Mouse (Mus musculus): ENCODE results near the gene Ccdc63. TPM values are rescaled to one million over a fixed set of nuclear protein-coding genes. Genes with fewer than 3 reads are reported as not detected.

Gene Ccdc63
- polyA plus RNA-seq, 1 experiment, result 0.07 TPM

DNA sequence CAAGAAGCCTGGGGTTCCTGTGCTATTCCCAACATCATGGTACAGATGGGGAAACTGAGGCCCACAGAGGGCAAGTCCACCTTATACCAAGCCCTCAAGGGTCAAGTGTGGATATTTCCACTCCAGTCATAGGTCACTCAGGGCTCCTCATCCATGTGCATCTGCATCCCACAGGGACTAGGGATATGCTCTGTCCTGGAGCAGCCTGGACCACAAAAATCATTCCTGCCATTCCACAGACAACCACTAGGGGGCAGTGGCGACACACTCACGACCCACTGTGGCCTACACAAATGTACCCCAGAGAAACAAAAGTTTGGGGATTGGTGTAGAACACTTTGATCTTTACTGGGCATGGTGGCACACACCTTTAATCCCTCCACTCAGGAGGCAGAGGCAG, 26.4 kb downstream of the Ccdc63 start:
- DNase-seq (ENCODE audit: low read depth), result peak; percentile 42
- TF ChIP-seq CTCF (IDR thresholded peaks at IDR 0.05; ENCODE audit: borderline replicate concordance, extremely low read depth, insufficient read depth, insufficient read length) (peak; percentile 87), POLR2A (IDR thresholded peaks at IDR 0.05; ENCODE audit: borderline replicate concordance, extremely low read depth, insufficient read depth, insufficient read length, poor library complexity, severe bottlenecking) (no peak)

DNA sequence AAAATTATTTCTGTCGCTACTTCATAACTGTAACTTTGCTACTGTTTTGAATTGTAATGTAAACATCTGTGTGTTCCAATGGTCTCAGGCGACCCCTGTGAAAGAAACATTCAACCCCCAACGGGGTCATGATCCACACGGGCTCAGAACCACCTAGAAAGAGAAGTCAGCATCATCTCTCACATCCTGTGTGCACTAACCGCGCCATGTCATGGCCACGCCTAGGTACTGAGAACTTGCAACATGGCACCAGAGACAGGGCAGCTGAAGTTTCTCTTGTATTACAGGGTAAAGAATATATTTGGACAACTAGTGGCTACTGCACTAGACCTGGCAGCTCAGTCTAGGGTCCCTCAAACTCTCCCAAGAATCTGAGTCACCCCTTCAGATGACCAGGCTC, 27.2 kb downstream of the Ccdc63 start:
- TF ChIP-seq CTCF (IDR thresholded peaks at IDR 0.05; ENCODE audit: borderline replicate concordance, extremely low read depth, insufficient read depth, insufficient read length) (no peak), POLR2A (IDR thresholded peaks at IDR 0.05; ENCODE audit: borderline replicate concordance, extremely low read depth, insufficient read depth, insufficient read length, poor library complexity, severe bottlenecking) (no peak)
- no peak for DNase-seq (ENCODE audit: low read depth)

DNA sequence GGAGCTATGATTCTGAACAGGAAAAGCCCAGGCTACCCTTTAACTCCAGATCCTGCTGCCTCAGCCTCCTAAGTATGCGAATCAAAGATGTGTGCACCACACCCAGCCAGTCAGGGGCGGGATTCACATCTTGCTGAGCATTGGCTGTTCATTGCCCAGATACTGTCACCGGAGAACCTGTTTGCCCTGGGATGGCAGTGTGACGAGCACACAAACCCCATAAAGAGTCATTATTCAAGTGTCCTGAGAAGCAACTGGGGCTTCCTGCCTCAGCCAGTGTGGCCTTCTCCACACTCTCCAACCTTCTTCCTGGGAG, 28.7 kb downstream of the Ccdc63 start:
- no peak for TF ChIP-seq POLR2A (IDR thresholded peaks at IDR 0.05; ENCODE audit: borderline replicate concordance, extremely low read depth, insufficient read depth, insufficient read length, poor library complexity, severe bottlenecking)
- TF ChIP-seq CTCF (IDR thresholded peaks at IDR 0.05; ENCODE audit: borderline replicate concordance, extremely low read depth, insufficient read depth, insufficient read length), result no peak
- DNase-seq (ENCODE audit: low read depth), result no peak

DNA sequence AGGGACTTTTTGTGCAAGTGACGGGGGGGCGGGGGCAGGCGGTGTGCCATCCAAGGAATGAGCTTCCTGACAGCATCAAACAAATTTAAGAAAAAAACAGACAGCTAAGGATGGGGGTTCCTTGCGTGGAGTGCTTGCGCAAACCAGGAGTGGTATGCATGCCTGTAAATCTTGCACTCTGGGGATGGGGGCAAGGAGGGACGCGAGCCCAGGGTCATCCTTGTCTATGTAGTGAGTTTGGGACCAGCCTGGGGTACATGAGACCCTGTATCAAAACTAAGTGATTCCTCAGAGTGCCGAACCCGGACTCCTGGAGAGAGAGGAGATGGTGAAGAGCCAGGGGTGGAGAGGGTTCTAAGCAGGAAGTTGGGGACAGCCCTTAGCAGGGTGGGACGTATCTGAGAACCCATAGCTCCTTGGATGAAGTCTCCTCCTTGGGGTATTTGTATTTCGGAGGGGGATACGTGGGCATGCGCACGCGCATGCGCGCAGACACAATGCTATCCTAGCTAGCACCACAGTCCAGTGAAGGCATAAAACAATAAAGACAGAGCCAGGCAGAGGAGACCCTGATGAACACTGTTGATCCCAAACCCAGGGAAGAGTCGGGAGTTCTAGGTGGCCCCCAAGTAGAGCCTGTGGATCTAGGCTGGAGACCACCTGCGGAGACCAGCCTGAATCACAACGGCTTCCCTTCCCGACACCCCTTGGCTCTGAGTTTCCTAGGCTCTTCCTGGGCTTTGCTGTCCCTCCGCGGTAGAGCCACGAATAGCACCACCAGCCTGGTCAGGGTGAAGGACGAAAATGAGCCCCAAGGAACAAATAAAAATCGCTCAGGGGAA, 29.3 kb downstream of the Ccdc63 start:
- TF ChIP-seq CTCF (IDR thresholded peaks at IDR 0.05; ENCODE audit: borderline replicate concordance, extremely low read depth, insufficient read depth, insufficient read length), result no peak
- DNase-seq (ENCODE audit: low read depth), result no peak

DNA sequence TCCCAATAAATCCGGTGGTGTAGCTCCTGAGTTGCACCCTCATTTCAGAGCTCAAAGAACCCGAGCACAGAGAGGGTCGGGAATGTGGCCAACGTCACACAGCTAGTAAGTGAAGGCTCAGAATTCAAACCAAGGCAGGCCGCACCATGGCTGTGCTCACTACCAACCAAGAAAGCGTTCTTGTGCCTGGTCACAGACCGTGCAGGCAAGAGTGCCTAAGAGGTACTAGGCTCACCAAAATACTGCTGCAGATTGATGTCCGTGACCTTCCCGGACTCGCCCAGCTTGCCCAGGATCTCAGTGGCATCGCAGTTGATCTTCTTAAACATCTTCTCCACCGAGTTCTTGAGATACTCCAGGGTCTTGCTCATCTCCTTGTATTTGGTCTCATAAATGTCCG, 30.0 kb downstream of the Ccdc63 start:
- no peak for DNase-seq (ENCODE audit: low read depth)

DNA sequence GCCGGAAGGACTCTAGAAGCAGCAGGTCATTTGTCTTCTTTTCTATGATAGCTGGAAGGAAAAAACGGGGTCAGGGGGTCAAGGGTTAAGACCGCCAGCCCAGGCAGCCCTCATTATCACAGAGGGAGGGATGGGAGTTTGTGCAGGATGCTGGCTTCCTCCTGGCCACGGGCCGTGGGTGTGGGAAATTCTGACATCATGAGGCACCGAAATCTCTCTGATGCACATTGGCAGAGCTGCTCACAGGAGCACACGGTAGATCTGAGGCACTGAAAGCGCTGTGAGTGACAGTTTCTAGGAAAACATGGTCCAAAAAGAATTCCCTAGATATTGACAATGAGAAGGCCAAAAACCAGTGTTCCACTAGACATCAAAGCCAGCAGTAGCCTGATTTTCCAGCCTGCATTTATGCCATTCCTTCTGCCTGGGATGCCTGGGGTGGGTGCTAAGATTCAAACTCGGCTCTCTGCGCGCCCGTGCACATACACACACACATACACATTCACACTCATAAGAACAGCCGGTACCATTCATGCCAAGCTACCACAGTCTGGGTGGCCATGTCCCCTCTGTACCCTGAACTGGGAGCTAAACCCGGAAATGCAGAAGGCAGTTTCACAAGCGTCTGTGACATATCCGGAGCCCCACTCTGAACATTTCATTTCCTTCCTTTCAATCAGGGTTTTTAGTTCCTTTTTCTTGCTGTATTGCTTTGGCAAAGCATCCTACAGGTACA, 31.1 kb downstream of the Ccdc63 start:
- TF ChIP-seq POLR2A (IDR thresholded peaks at IDR 0.05; ENCODE audit: borderline replicate concordance, extremely low read depth, insufficient read depth, insufficient read length, poor library complexity, severe bottlenecking) (no peak), CTCF (IDR thresholded peaks at IDR 0.05; ENCODE audit: borderline replicate concordance, extremely low read depth, insufficient read depth, insufficient read length) (no peak)
- DNase-seq (ENCODE audit: low read depth), result no peak

More for the DNA sequence above, 30.0 kb downstream of the Ccdc63 start:
- TF ChIP-seq POLR2A (IDR thresholded peaks at IDR 0.05; ENCODE audit: borderline replicate concordance, extremely low read depth, insufficient read depth, insufficient read length, poor library complexity, severe bottlenecking) (no peak), CTCF (IDR thresholded peaks at IDR 0.05; ENCODE audit: borderline replicate concordance, extremely low read depth, insufficient read depth, insufficient read length) (no peak)

DNA sequence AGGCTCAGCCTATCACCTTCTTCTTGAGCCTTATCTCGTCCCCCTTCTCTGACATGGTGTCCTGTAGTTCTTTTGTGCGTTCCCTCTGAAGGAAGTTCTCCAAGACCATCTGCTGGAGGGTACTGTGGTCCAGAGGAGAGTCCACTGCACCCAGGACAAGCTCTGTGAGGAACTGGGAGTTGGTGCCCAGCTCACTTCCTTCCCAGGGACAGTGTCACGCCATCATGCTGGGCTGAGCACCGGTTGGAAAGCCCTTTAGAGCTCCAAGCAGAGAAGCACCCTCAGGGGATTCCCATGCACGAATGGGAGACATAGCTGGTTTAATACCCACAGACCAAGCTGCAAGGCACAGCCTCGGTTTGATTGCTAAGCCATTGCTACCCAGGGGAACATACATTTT, 32.5 kb downstream of the Ccdc63 start:
- no peak for DNase-seq (ENCODE audit: low read depth)
- TF ChIP-seq CTCF (IDR thresholded peaks at IDR 0.05; ENCODE audit: borderline replicate concordance, extremely low read depth, insufficient read depth, insufficient read length), result no peak
- TF ChIP-seq POLR2A (IDR thresholded peaks at IDR 0.05; ENCODE audit: borderline replicate concordance, extremely low read depth, insufficient read depth, insufficient read length, poor library complexity, severe bottlenecking), result no peak

DNA sequence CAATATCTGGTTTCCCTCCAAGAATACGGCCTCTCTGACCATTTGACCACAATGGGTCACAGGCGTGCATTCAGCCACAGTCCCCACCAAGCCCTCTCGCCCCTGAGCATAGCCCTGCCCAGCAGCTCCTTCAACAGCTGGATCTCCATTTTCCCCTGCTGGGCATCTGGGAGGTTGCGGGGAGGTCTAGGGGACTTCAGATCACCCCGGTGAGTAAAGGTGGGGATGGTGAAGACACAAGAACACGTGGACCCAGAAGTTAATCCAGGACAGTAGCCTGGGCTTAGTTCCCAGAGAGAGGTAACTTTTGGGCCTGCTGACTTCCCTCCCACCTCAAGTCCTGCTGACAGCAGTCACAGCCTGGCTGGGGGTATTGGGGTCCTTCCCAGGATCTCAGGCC, 34.4 kb downstream of the Ccdc63 start:
- TF ChIP-seq CTCF (IDR thresholded peaks at IDR 0.05; ENCODE audit: borderline replicate concordance, extremely low read depth, insufficient read depth, insufficient read length) (no peak), POLR2A (IDR thresholded peaks at IDR 0.05; ENCODE audit: borderline replicate concordance, extremely low read depth, insufficient read depth, insufficient read length, poor library complexity, severe bottlenecking) (no peak)

DNA sequence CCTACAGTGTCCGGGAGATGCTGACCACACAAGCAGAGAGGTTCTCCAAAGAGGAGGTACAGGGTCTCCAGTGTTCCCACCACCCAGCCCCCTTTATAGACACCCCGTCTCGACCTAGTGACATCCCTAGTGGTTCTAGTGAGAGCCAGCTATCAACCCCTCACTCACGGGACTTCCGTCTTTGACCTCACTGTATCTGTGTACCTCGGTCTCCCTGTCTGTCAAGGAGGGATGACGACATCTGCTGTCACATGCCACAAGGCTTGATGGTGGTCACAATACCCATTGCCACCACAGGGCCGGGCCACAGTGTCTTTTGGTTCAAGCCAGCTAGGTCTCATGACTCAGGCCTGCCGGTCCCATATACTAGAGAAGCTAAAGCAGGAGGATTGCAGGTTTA, 35.6 kb downstream of the Ccdc63 start:
- TF ChIP-seq POLR2A (IDR thresholded peaks at IDR 0.05; ENCODE audit: borderline replicate concordance, extremely low read depth, insufficient read depth, insufficient read length, poor library complexity, severe bottlenecking) (no peak), CTCF (IDR thresholded peaks at IDR 0.05; ENCODE audit: borderline replicate concordance, extremely low read depth, insufficient read depth, insufficient read length) (no peak)
- no peak for DNase-seq (ENCODE audit: low read depth)

More for the DNA sequence above, 34.4 kb downstream of the Ccdc63 start:
- no peak for DNase-seq (ENCODE audit: low read depth)

DNA sequence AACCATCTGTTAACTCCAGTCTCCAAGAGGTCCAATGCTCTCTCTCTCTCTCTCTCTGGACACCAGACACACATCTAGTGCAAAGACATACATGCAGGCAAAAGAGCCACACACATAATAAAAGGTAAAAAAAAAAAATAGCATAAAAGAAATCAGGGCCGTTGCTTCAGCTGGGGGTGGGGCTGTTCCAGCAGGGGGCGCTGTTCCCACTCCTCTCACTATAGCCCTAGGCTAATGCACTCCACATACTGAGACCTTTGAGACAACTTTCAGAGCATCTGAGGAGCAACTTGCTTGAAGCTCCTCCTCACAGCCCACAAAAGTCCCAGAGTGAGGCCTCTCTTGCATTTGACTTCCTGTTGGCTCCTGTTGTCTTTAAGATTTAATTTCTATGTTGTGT, 36.4 kb downstream of the Ccdc63 start:
- DNase-seq (ENCODE audit: low read depth), result no peak
- TF ChIP-seq CTCF (IDR thresholded peaks at IDR 0.05; ENCODE audit: borderline replicate concordance, extremely low read depth, insufficient read depth, insufficient read length) (peak; percentile 65), POLR2A (IDR thresholded peaks at IDR 0.05; ENCODE audit: borderline replicate concordance, extremely low read depth, insufficient read depth, insufficient read length, poor library complexity, severe bottlenecking) (no peak)

DNA sequence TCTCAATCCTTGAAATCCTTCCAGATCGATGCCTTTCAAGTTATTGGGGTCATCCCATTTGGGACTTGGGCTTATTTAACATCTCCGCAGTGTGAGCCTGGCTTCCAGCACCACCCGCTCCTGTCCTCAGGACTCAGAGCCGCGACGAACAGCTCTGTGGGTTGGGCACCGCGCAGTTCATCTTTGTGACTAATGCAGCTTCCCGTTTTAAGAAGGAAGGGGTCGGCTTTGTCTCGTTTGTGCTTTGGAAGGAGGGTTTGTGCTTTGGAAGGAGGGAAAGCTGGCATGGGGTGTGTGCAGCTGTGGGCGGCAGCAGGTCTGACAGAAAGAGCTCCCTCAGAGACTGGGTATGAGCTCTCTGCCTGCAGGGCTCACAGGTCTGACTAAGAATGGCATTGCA, 37.5 kb downstream of the Ccdc63 start:
- no peak for TF ChIP-seq POLR2A (IDR thresholded peaks at IDR 0.05; ENCODE audit: borderline replicate concordance, extremely low read depth, insufficient read depth, insufficient read length, poor library complexity, severe bottlenecking)
- no peak for TF ChIP-seq CTCF (IDR thresholded peaks at IDR 0.05; ENCODE audit: borderline replicate concordance, extremely low read depth, insufficient read depth, insufficient read length)
- DNase-seq (ENCODE audit: low read depth), result peak; percentile 63

All from brain, embryonic 14.5 days (tissue).